Mouse (Mus musculus): ENCODE measurements around the gene Bsg.

Gene Bsg

DNA sequence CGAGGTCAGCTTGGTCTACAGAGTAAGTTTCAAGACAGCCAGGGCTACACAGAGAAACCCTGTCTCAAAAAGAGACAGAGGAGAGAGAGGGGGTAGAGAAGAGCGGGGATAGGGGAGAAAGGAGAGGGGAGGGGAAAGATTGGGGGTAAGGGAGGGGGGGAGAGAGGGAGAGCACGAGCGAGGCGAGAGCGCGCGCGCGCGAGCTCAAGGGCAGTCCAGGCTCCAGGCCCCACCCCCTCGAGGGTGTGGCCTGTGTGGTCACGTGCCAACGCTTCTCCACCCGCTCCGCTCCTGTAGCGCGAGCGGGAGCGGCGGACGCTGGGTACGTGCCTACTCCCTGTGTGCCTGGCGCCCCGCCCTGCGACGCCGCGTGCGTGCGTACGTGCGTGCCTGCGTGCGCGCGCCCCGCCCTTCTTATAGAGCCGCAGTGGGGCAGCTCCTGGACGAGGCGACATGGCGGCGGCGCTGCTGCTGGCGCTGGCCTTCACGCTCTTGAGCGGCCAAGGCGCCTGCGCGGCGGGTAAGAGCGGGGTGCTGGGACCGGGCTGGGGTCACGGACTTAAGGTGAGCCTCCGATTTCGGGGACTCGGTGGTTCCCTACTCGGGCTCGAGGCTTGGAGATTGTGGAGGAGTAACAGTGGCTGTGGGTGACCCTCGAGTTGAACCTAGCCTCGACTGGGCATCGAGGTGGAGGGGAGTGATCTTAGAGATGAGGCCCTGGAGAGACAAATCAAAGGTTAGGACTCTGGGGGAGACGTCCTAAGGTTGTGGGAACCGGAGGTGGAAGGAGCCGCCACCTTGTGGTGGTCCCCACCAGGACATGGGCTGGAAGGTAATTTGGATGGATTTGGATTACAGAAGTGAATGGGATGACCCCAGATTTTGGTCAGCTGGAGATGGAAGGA, at the start of gene Bsg:
Bsg (plus strand) TSS at position 427 of the 905 bp plus-strand sequence.
- in situ Hi-C loops (cut with MboI), result no loop called here

DNA sequence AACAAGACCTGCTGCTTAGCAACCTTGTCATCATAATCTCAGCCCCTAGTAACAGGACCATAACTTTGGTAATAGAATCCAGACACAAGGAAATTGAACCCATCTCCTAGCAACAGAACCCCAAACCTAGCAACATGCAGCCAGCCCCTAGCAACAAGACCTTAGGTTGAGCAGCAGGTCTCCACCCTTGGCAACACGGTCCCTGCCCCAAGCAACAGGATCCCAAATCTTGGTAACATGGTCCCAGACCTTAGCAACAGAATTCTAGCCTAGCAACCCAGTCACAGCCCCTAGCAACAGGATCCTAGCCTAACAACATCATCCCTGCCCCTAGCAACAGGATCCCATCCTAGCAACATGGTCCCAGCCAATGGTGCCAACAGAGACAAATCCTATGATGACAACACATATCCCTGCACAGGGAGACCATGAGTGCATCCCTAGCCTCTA, 49.3 kb upstream of the Bsg start:
- in situ Hi-C loops (cut with MboI), result no loop called here

DNA sequence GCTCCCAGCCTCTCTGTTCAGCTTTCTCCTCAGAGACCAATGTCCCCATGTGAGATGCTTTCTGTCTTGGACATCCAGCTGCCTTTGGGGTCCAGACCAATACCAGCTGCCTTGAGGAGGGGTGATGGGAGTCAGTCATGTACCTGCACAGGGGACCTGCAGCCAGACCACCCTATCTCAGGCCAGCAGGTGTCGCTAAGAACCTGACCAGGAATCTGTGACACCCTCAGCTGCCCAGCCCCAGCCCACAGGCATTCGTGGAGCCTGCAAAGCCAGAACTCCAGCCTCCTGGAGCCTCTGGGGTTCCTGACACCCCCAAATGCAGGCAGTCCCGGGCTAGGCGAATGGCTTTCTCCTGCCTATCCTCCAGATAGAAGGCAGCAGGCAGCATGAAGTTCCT, 45.5 kb upstream of the Bsg start:
- in situ Hi-C loops (cut with MboI), result no loop called here

DNA sequence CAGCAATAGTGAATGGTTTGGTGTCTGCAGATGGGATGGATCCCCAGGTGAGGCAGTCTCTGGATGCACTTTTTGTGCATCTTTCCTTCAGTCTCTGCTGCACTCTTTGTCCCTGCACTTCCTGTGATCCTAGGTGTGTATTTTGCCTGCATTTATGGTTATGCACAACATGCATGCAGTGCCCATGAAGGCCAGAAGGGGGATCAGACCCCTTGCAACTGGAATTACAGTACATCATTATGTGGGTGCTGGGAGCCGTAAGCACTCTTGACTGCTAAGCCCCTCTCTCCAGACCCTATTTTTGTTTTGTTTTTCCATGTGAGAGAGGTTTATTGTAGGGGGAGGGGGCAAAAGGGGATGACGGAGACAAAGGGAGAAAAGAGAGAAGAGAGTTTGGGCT, 44.0 kb upstream of the Bsg start:
- in situ Hi-C loops (cut with MboI), result no loop called here

DNA sequence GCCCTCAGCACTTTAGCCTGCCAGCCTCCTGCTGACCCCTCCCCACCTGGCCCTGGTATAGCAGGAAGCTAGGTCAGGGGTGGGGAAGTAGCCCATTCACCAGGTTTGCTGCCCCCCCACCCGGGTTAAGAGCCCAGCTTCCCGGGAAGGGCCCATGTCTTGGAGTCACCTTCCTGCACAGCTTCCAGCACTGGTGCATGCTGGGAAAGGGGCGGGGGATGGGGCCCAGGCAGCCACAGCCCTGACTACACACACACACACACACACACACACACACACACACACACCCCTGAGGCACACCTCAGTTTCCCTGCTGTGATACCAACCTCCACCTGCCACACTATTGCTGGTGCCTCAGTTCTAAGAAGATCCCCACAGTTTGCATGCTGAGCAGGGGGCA, 42.4 kb upstream of the Bsg start:
- in situ Hi-C loops (cut with MboI), result no loop called here

DNA sequence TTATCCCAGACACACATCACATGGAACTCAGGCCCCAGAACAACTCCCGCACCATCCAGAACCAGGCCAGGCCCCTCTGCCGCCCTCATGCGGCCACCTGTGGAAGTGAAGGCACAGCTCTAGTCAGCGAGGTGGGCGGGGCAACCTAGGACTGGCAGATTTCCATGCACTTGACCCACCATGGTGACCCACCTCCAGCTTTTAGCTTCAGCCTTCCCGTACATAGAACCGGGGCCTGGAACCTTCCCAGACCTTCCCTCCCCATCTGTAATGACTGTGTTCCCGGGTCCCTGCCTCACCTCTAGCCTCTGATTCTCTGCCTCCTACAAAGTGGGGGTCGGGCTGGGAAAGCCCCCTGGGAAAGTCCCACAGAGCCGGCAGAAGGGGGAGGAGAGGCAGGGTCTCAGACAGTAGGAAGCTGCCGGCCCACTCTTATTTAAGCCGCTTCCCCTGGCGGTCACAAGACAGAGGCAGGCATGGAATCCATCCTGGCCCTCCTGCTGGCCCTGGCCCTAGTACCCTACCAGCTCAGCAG, 40.1 kb upstream of the Bsg start, which contains the start of gene Madcam1:
Madcam1 (plus strand) TSS at position 429 of the 535 bp plus-strand sequence.
- in situ Hi-C loops (cut with MboI), result no loop called here

DNA sequence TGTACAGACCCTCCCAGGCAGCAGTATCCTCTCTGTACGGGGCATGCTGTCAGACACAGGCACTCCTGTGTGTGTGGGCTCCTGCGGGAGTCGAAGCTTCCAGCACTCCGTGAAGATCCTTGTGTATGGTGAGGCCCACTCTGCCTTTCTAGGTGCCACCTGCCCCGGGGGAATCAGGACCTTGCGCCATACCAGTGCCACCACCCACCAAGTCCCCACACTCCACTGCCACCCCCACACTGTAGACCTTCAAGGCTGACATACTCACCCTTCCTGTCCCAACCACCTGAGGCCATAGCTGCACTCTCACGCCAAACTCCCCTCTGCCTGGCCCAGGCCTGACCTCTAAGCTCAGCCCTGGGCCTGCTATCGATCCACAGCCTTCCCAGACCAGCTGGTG, 39.2 kb upstream of the Bsg start:
- in situ Hi-C loops (cut with MboI), result no loop called here

DNA sequence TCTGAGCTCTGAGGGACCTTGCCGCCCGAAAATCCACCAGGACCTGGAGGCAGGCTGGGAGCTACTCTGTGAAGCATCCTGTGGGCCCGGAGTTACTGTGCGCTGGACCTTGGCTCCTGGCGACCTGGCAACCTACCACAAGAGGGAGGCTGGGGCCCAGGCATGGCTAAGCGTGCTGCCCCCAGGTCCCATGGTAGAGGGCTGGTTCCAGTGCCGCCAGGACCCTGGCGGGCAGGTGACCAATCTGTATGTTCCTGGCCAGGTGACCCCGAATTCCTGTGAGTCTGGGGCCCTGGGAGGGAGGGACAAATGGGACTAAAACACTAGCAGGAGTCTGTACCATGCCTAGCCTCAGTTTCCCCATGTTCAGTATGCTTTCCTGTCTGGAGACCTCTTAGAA, 37.8 kb upstream of the Bsg start:
- in situ Hi-C loops (cut with MboI), result no loop called here

DNA sequence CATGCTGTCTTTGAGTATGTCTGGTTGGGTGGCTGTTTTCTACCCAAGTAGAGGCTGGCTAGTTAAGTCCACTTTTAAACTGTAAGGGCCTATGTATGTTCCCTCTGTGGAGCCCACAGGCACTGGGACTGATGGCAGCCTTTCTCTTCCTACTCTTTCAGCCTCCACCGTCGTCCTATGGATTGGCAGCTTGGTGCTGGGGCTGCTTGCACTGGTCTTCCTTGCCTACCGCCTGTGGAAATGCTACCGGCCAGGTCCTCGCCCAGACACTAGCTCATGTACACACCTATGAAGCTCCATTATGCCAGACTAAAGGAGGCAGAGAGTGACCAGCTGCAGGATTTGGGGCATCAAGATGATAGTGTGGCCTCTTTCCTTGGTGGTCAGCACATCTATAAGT, 36.2 kb upstream of the Bsg start:
- in situ Hi-C loops (cut with MboI), result no loop called here

DNA sequence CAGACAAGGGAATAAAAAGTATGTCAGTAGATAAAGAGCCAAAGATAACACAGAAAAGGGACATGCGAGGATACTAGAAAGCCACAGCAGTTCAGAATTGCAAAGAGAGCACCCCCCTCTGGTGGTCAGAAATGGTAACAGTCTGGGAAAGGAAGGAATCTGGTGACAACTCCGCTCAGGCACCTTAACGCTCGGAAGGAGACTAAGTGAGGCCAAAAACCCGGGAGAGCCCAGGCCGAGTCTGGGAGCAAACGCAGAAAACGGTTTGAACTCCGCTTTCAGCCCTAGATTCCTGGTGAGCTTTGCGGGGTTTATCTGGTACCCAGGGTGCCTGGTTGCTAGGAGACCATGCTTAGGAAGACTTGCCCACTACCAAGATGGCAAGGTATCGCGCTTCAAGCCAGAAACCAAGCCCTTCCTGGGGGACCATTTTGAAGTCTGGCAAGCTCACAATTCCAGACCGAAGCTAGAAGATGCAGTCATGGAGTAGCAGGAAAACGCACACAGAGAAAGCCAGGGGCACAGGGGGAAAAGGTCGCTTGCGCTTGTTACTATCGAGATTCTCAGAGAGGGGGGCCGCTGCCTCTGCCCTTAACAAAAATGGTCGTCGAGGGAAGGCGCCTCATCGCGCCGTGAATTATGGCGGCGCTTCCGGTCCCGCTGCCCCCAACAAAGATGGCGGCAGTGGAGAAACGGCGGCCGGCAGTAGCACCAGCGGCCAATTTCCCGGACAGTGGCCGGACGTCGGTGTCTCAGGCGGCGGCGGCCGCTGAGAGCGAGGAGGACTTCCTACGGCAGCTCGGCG, 35.3 kb upstream of the Bsg start, which contains the start of gene Tpgs1:
Tpgs1 (plus strand) TSS at position 599 of the 805 bp plus-strand sequence.
- in situ Hi-C loops (cut with MboI), result no loop called here

DNA sequence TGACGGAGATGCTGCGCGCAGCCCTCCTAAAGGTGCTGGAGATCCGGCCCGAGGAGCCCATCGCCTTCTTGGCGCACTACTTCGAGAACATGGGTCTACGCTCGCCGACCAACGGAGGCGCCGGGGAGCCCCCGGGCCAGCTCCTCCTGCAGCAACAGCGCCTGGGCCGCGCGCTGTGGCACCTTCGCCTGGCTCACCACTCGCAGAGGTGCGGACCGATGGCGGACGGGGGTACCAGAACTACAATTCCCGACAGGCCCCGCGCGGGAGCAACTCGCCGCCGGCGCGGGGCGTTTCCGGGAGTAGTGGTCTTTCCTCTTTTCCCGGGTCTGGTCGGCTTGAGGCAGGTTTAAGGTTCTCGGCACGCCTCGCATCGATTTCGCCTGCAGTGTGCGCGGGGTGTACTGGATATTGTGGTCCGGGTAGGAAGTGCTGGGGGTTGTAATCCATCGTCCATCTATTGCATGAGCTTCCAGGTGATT, 34.7 kb upstream of the Bsg start:
- in situ Hi-C loops (cut with MboI), result no loop called here

DNA sequence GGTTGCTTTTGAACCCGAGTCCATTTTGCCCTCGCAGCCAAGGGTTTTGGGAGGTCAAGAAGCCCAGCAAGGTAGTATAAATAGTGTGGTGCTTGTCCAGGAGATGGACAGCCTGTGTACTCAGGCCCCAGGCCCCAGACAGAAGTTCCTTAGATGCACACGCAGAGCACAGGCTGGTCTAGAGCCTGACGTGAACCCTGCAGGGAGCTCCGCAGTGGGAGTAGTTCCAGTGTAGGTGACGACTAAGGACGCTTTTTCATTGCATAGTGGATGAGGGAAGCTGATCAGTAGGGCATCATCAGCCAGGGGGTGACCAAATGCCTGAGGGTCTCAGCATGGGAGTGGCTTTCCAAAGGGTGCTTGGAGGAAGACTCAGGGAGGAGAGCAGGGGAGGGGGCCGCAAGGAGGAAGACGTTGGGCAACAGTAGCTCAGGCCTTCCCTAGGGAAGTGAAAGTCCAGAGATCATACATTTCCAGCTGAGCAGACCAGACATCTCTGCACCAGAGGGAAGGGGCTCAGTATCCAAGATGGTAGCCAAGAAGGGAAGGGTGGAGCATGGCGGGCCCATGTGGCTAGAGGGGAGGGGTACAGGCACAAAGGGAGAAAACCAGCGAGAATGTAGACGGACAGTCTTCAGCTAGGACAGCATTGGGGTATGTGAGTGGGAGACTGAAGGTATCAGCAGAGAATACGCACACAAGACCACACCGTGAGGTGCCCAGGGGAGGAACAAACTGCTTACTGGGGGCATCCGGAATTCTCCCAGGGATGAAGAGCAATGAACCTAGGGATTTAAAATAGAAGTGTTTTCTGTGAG, 34.0 kb upstream of the Bsg start:
- in situ Hi-C loops (cut with MboI), result no loop called here

DNA sequence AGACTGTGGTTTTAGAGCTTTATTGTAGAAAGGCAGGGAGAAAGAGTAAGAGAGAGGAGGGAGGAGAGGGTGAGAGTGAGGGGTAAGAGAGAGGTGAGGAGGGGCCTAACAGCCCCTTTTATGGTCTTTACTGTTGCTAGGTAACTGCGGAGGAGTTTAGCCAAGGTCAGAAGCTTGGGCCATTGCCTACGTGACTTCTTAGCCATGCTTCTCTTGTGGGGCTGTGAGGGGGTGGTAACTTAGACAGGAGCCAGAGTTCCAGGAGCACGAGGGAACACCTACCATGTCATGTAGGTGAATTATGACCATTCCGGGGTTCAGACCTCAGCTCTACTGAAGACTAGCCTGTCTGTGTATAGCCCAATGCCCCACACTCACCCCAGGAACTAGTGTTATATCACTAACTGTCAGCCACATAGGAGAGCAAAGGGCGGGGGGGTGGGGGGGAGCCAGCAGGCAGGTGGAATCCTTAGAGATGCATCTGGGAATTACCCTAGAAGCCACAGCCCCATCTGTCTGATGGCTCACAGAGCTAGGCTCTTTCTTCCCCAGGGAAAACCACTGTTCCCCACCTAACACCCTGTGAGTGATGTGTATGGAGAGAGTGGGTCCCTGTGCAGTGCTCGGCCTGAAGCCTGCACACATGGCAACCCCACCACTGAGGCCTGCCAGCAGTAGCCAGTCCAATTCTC, 32.7 kb upstream of the Bsg start:
- in situ Hi-C loops (cut with MboI), result no loop called here

DNA sequence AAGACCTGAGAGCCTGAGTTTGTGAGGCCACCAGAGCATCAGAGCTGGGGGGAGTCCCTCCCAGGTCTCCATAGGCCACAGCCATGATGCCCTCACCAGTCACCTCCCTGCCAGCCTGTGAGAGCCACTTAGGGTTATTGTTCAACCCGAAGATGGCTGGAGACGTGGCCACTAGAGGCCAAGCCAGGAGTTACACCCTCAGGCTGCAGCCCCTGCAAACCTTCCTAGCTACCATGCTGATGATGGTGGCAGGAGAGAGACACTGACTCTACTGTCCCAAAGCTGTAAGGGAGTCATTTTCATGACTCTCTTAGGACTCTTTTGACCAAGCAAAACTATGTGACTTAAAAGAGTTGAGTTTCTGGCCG, 32.2 kb upstream of the Bsg start:
- in situ Hi-C loops (cut with MboI), result no loop called here

DNA sequence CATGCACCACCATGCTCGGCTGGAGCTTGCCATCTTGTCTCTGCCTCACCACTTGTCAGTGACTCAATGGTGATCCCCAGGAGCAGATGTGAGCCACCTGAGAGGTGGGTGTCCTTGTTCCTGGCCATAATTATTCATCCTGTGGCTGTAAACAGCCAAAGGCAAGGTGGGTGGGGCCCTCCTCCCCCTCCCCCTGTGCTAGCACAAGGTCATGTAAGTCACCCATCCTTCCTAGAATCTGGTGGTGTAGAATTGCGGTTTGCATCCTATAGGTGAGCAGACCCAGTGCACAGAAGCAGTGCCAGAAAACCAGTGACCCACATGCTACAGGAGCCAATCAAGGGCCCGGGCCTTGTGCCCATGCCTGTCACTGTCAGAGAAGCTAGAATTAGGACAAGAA, 31.2 kb upstream of the Bsg start:
- in situ Hi-C loops (cut with MboI), result no loop called here

DNA sequence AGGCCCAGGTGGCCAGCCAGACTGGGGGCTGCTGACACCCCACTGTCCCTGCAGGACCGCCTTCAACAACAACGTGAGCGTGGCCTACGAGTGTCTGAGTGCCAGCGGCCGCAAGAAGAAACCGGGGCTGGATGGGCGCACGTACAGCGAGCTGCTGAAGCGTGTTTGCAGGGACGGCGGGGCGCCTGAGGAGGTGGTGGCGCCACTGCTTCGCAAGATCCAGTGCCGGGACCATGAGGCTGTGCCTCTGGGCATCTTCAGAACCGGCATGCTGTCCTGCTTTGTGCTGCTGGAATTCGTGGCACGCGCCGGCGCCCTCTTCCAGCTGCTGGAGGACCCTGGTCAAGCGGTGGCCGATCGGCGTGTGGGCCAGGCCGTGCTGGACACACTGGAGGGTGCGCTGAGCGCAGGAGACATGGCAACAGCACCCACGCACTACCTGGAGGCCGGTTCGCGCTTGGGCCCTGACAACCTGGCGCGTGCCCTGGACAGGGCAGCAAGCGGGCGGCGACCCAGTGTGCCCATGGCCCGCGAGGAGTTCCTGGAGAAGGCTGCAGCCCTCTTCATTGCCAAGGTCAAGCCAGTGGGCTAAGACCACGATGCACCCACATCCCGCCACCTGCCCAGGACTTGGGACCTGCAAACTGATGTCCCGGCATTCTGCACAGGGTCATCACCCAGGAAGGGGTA, 28.8 kb upstream of the Bsg start:
- in situ Hi-C loops (cut with MboI), result no loop called here

DNA sequence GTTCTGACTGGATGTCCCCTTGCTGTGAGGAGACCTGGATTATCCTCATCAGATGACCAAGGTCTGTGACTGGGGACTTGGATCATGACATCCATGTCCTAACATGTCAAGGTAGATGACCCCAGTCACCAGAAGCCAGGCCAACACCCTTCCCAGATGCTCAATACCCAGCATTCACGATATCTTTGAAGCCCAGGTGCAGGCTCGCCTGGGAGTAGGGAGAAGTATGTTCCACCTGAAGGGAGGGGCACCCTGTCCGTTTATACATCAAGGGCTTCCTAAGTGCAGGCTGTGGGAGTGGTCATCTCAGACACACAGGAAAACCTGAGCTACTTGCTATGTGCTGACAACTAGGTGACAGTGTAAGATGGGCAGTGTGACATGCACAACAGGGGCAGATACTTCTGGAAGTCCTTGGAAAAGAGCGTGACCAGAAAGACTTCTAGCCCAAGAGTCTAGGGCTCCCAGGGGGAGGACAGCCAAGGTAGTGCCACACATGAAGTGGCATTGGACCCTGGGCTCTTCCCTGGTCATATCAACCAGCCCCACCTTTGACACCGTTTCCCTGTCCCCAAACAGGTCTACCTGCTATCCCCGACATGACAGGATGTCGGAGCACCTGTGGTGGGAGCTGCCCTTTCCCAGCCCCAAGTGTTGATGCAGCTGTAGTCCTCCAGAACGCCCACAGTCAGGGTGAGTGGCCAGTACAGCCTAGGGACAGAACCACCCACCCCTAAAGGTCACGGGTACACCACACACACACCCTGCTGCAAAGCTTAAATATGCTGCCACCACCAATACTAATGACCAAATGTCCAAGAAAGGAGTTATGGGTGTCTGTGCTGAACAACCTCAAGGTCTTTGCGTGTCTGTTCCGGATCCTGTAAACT, 23.4 kb upstream of the Bsg start:
- in situ Hi-C loops (cut with MboI), result no loop called here

DNA sequence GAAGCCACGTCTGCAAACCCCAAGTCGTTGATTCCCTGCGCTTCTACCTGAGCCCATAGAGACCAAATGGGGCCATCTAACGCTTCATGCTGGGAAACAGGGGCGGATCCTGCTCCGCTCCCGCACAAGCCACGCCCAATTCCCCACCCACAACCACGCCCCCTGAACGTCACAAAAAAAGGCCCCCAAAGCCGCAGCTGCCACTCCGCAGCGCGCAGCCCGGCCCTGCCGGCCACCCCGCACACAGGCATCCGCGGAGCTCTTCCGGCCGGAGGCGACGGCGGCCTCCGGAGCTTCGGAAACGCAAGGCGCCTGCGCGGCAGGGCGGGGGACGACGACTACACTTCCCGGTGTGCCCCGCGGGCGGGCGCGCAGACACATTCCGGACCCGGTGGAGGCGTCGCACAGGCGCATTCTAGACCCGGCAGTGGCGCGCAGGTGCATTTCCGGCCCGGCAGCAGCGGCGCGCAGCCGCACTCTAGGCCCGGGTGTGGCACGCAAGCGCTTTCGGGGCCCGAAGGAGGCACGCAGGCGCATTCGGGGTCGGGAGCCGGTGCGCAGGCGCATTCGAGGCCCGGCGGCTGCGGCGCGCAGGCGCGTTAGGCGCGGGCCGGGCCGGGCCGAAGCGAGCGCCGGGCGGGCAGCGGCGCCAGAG, 22.6 kb upstream of the Bsg start, which contains the start of gene Cdc34:
Cdc34 (plus strand) TSS at position 605 of the 655 bp plus-strand sequence.
- in situ Hi-C loops (cut with MboI), result no loop called here

DNA sequence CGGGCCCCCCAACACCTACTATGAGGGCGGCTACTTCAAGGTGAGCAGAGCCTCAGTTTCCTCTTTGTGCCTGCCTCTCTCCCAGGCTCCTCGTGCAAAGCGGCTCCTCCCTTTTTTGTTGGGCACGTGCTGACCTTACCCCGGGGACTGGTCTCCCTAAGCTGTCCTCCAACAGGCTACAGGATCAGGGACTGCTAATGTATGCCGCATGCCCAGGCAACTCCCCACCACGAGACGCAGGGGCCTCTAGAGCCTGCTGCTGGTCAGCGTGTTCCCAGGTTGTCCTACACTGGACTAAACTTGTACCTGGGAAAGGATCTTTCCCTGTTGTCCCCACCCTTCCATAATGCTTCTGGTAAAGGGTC, 21.8 kb upstream of the Bsg start:
- in situ Hi-C loops (cut with MboI), result no loop called here

Measured in mature B cell (primary cell).